Mouse (Mus musculus) heart, embryonic 11.5 days (tissue): ENCODE results near the gene Mgat4d. TPM values are rescaled to one million over a fixed set of nuclear protein-coding genes. Genes with fewer than 3 reads are reported as not detected.
A peak's percentile ranks its signal among the peaks of the same experiment; 100 is the strongest.
"Not testable (repeated sequence)": the region's sequence is repeated elsewhere in the genome, so short reads cannot be mapped to it uniquely, and the experiment has no call there.

ENCODE experiments used
- ATAC-seq: fragments of 200-750 bp; cut with Nextera tagmentation; replicated peaks from 2 replicates; pipeline ENCODE4 v1.8.0; 2017; ENCODE audit warnings: moderate library complexity; ENCODE audit not compliant: insufficient number of reproducible peaks, low FRiP score, low TSS enrichment
- H3K27ac ChIP-seq: fragments of 300-500 bp; sonication (generic); 2 replicates; pipeline ENCODE4 v1.5.1; 2014; ENCODE audit warnings: mild to moderate bottlenecking, low read depth, low read length
- H3K27me3 ChIP-seq: fragments of 300-500 bp; sonication (generic); 2 replicates; pipeline ENCODE4 v1.6.1; 2014; ENCODE audit warnings: mild to moderate bottlenecking, low read length, mixed read lengths; ENCODE audit not compliant: control insufficient read depth, insufficient read depth
- H3K36me3 ChIP-seq: fragments of 300-500 bp; sonication (generic); 2 replicates; pipeline ENCODE4 v1.6.1; 2014; ENCODE audit warnings: mild to moderate bottlenecking, low read length, moderate library complexity, mixed read lengths; ENCODE audit not compliant: control insufficient read depth, insufficient read depth
- H3K4me1 ChIP-seq: fragments of 300-500 bp; sonication (generic); 2 replicates; pipeline ENCODE4 v1.6.1; 2014; ENCODE audit warnings: low read length; ENCODE audit not compliant: control insufficient read depth, insufficient read depth
- H3K4me2 ChIP-seq: fragments of 300-500 bp; sonication (generic); 2 replicates; pipeline ENCODE4 v1.6.1; 2014; ENCODE audit warnings: mild to moderate bottlenecking, moderate library complexity
- H3K4me3 ChIP-seq: fragments of 300-500 bp; sonication (generic); 2 replicates; pipeline ENCODE4 v1.5.1; 2014; ENCODE audit warnings: low read depth, low read length
- H3K9ac ChIP-seq: fragments of 300-500 bp; sonication (generic); 2 replicates; pipeline ENCODE4 v1.6.1; 2014; ENCODE audit warnings: mild to moderate bottlenecking, low read depth, low read length, moderate library complexity
- H3K9me3 ChIP-seq: fragments of 300-500 bp; sonication (generic); replicated peaks from 2 replicates; pipeline ENCODE4 v1.6.1; 2016; ENCODE audit warnings: low read length; ENCODE audit not compliant: control insufficient read depth
- WGBS: fragments of 180-500 bp; shearing (Covaris S2); extraction: QIAGEN DNeasy Blood & Tissue Kit; methylation state at CpG from one replicate; pipeline ENCODE4 v1.1.7; 2014; ENCODE audit not compliant: insufficient replicate concordance; 5-methylcytosine and 5-hydroxymethylcytosine counted together
- polyA plus RNA-seq: library from polyadenylated mRNA; unstranded; fragments of >200 nt; fragmentation: Nextera tagmentation; extraction: Ambion mirVana; gene quantifications from 2 replicates; pipeline ENCODE4 v1.2.1, GENCODE M21; 2014

The Mgat4d gene
- polyA plus RNA-seq, 1 experiment from 2014 or later, result not detected

GRCm38 (mm10) chr8:83423032-83423825 is 75.0 kb downstream of the Mgat4d start:
- Histone ChIP-seq H3K9ac (no peak overlapping the region), H3K27me3 (peaks cover 25% of the 10 kb centered on the region), H3K9me3 (no peaks in the 10 kb centered on the region), H3K27ac (no peak overlapping the region), H3K4me2 (no peak overlapping the region), H3K4me3 (no peak overlapping the region), H3K36me3 (no peaks in the 10 kb centered on the region), H3K4me1 (0 out of 2 replicates have a peak, but pooled peaks cover 3% of the 10 kb centered on the region)
- 61% methylated on average over 13 of the region's 13 CpGs for WGBS
- ATAC-seq, result 0 out of 2 replicates have a peak, but pooled peaks have one; percentile 37

- peaks cover 30% of the 10 kb centered on the region for H3K27me3 ChIP-seq
- H3K27ac ChIP-seq, result no peak overlapping the region
- no peak overlapping the region for H3K9ac ChIP-seq
- no peaks in the 10 kb centered on the region for H3K9me3 ChIP-seq
- no peak for ATAC-seq
- 0 out of 2 replicates have a peak, but pooled peaks cover 3% of the 10 kb centered on the region for H3K4me1 ChIP-seq
- H3K36me3 ChIP-seq, result no peaks in the 10 kb centered on the region
- 88% methylated on average over 6 of the region's 6 CpGs for WGBS
- H3K4me3 ChIP-seq, result no peak overlapping the region
- H3K4me2 ChIP-seq, result no peak overlapping the region
Measured at GRCm38 (mm10) chr8:83425202-83425601, 76.9 kb downstream of the Mgat4d start.

- 57% methylated on average over 11 of the region's 11 CpGs for WGBS
- Histone ChIP-seq H3K36me3 (no peaks in the 10 kb centered on the region), H3K4me1 (0 out of 2 replicates have a peak, but pooled peaks cover 3% of the 10 kb centered on the region), H3K27ac (no peak overlapping the region), H3K9ac (no peak overlapping the region), H3K4me3 (no peak overlapping the region), H3K4me2 (no peak overlapping the region), H3K9me3 (no peaks in the 10 kb centered on the region), H3K27me3 (peaks cover 35% of the 10 kb centered on the region)
- ATAC-seq, result no peak
Measured at GRCm38 (mm10) chr8:83426104-83426759, 78.0 kb downstream of the Mgat4d start.

- Histone ChIP-seq H3K27ac (no peak overlapping the region), H3K36me3 (no peaks in the 10 kb centered on the region), H3K27me3 (peaks cover 34% of the 10 kb centered on the region), H3K9ac (no peak overlapping the region), H3K4me1 (0 out of 2 replicates have a peak, but pooled peaks cover 3% of the 10 kb centered on the region), H3K9me3 (no peaks in the 10 kb centered on the region), H3K4me2 (no peak overlapping the region), H3K4me3 (no peak overlapping the region)
- ATAC-seq, result no peak
- WGBS, result 29% methylated on average over 7 of the region's 7 CpGs
Measured at GRCm38 (mm10) chr8:83426949-83427348, 78.7 kb downstream of the Mgat4d start.

DNA sequence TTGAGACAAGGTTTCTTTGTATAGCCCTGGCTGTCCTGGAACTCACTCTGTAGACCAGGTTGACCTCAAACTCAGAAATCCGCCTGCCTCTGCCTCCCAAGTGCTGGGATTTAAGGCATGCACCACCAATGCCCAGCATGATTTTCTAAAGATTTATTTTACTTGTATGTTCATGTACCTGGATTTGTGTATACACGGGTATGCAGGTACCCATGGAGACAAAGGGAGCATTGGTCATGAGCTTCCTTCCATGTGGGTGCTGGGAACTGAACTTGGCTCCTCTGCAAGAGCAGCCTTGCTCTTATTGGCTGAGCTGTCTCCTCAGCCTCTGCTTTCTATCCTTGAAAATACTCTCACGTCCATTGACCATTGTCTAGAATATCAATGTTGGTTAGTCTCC is 80.3 kb downstream of the Mgat4d start:
- not testable (repeated sequence) for H3K36me3 ChIP-seq, H3K9ac ChIP-seq, H3K9me3 ChIP-seq, ATAC-seq, H3K27ac ChIP-seq, H3K4me2 ChIP-seq, H3K4me1 ChIP-seq, H3K4me3 ChIP-seq
- peaks cover 38% of the 10 kb centered on the region for H3K27me3 ChIP-seq
- WGBS, result 86% methylated on average over 3 of the region's 3 CpGs

- WGBS, result 59% methylated on average over 4 of the region's 4 CpGs
- H3K27me3 ChIP-seq, result peaks cover 38% of the 10 kb centered on the region
Measured at GRCm38 (mm10) chr8:83429071-83429524, 80.8 kb downstream of the Mgat4d start.

More at GRCm38 (mm10) chr8:83429071-83429524, 80.8 kb downstream of the Mgat4d start:
- Histone ChIP-seq H3K9ac (no peak overlapping the region), H3K4me2 (no peak overlapping the region), H3K27ac (no peak overlapping the region), H3K4me3 (no peak overlapping the region), H3K36me3 (peaks cover 4% of the 10 kb centered on the region; the same call in 1 of the 2 replicates), H3K4me1 (0 out of 2 replicates have a peak, but pooled peaks cover 3% of the 10 kb centered on the region), H3K9me3 (no peaks in the 10 kb centered on the region)
- ATAC-seq, result no peak; the same call in 1 of the 2 replicates

Other genes with a start within 250 kb of the Mgat4d start
- 1.2 and 1.3 TPM in 2 replicates for gene Tbc1d9, start 183.1 kb upstream of the Mgat4d start, polyA plus RNA-seq
- gene Gm10645, start 182.3 kb upstream of the Mgat4d start, polyA plus RNA-seq, result 0.56 and 0.72 TPM in 2 replicates
- gene Ucp1, start 58.1 kb upstream of the Mgat4d start, polyA plus RNA-seq, result not detected in 2 replicates
- gene Elmod2, start 16.0 kb upstream of the Mgat4d start, polyA plus RNA-seq, result 12.7 and 14.0 TPM in 2 replicates
- 0.07 and 0.20 TPM in 2 replicates for gene Clgn, start 41.4 kb downstream of the Mgat4d start, polyA plus RNA-seq
- 92.8 and 95.5 TPM in 2 replicates for gene Scoc, start 109.9 kb downstream of the Mgat4d start, polyA plus RNA-seq
- 0.08 TPM in 1 of 2 replicates, not detected in the other for gene Olfr370, start 187.3 kb downstream of the Mgat4d start, polyA plus RNA-seq
- 546 and 556 TPM in 2 replicates for gene Ndufb7, start 218.2 kb downstream of the Mgat4d start, polyA plus RNA-seq